Mouse (Mus musculus): ENCODE results near the gene Tra2a.

Gene Tra2a

GRCm38 (mm10) chr6:49228126-49228679 lies 35.6 kb downstream of the Tra2a start:
- DNase-seq = no peak

- DNase-seq = no peak
Measured at GRCm38 (mm10) chr6:49227184-49227735, 36.6 kb downstream of the Tra2a start.

GRCm38 (mm10) chr6:49225728-49226123 lies 38.1 kb downstream of the Tra2a start:
- no peak for DNase-seq

- DNase-seq = no peak
Measured at GRCm38 (mm10) chr6:49224923-49225727, 38.7 kb downstream of the Tra2a start.

GRCm38 (mm10) chr6:49221906-49222305 lies 41.9 kb downstream of the Tra2a start:
- DNase-seq = no peak

GRCm38 (mm10) chr6:49219920-49220604 lies 43.8 kb downstream of the Tra2a start:
- no peak for DNase-seq

GRCm38 (mm10) chr6:49219001-49219560 lies 44.8 kb downstream of the Tra2a start:
- no peak for DNase-seq

GRCm38 (mm10) chr6:49218275-49218802 lies 45.5 kb downstream of the Tra2a start:
- no peak for DNase-seq

GRCm38 (mm10) chr6:49217581-49218274 lies 46.1 kb downstream of the Tra2a start:
- no peak for DNase-seq

GRCm38 (mm10) chr6:49216811-49217542 lies 46.9 kb downstream of the Tra2a start:
- no peak for DNase-seq

- DNase-seq = no peak
Measured at GRCm38 (mm10) chr6:49215748-49216585, 47.9 kb downstream of the Tra2a start.

GRCm38 (mm10) chr6:49214928-49215747 lies 48.7 kb downstream of the Tra2a start, which contains the start of gene Igf2bp3:
Gene Igf2bp3 (minus strand): TSS chr6:49214957.
- no peak for DNase-seq

GRCm38 (mm10) chr6:49214086-49214927 lies 49.5 kb downstream of the Tra2a start:
- no peak for DNase-seq

GRCm38 (mm10) chr6:49213581-49214085 lies 50.2 kb downstream of the Tra2a start:
- no peak for DNase-seq

- DNase-seq = no peak
Measured at GRCm38 (mm10) chr6:49212931-49213580, 50.8 kb downstream of the Tra2a start.

GRCm38 (mm10) chr6:49212141-49212540 lies 51.7 kb downstream of the Tra2a start:
- no peak for DNase-seq

- no peak for DNase-seq
Measured at GRCm38 (mm10) chr6:49211596-49211995, 52.2 kb downstream of the Tra2a start.
